Mouse (Mus musculus): ENCODE data around the gene Olfr1512. TPM values are rescaled to one million over a fixed set of nuclear protein-coding genes. Genes with fewer than 3 reads are reported as not detected.

The Olfr1512 gene
- polyA plus RNA-seq, 1 experiment from 2014 or later = not detected

Other genes with a start within 250 kb of the Olfr1512 start
- 52.1 and 58.6 TPM in 2 replicates for gene Supt16, start 181.8 kb downstream of the Olfr1512 start, polyA plus RNA-seq (2014; fragmentation: Nextera tagmentation; extraction: Ambion mirVana)
- gene Chd8, start 121.4 kb downstream of the Olfr1512 start, polyA plus RNA-seq (2014; fragmentation: Nextera tagmentation; extraction: Ambion mirVana) = 34.5 and 38.0 TPM in 2 replicates
- gene Tox4, start 100.0 kb downstream of the Olfr1512 start, polyA plus RNA-seq (2014; fragmentation: Nextera tagmentation; extraction: Ambion mirVana) = 35.7 and 44.6 TPM in 2 replicates
- gene Rab2b, start 99.6 kb downstream of the Olfr1512 start, polyA plus RNA-seq (2014; fragmentation: Nextera tagmentation; extraction: Ambion mirVana) = 9.8 and 10.6 TPM in 2 replicates
- gene Mettl3, start 74.0 kb downstream of the Olfr1512 start, polyA plus RNA-seq (2014; fragmentation: Nextera tagmentation; extraction: Ambion mirVana) = 44.7 and 52.2 TPM in 2 replicates
- 9.8 and 11.6 TPM in 2 replicates for gene Sall2, start 50.4 kb downstream of the Olfr1512 start, polyA plus RNA-seq (2014; fragmentation: Nextera tagmentation; extraction: Ambion mirVana)
- not detected in 2 replicates for gene Olfr1513, start 22.8 kb downstream of the Olfr1512 start, polyA plus RNA-seq (2014; fragmentation: Nextera tagmentation; extraction: Ambion mirVana)
- gene Olfr1511, start 18.2 kb upstream of the Olfr1512 start, polyA plus RNA-seq (2014; fragmentation: Nextera tagmentation; extraction: Ambion mirVana) = not detected in 2 replicates
- gene Olfr1510, start 35.2 kb upstream of the Olfr1512 start, polyA plus RNA-seq (2014; fragmentation: Nextera tagmentation; extraction: Ambion mirVana) = not detected in 2 replicates
- gene Olfr1509, start 63.8 kb upstream of the Olfr1512 start, polyA plus RNA-seq (2014; fragmentation: Nextera tagmentation; extraction: Ambion mirVana) = not detected in 2 replicates
- not detected in 2 replicates for gene Olfr1508, start 88.3 kb upstream of the Olfr1512 start, polyA plus RNA-seq (2014; fragmentation: Nextera tagmentation; extraction: Ambion mirVana)
- gene Olfr1507, start 116.6 kb upstream of the Olfr1512 start, polyA plus RNA-seq (2014; fragmentation: Nextera tagmentation; extraction: Ambion mirVana) = not detected in 2 replicates